Mouse (Mus musculus) hindlimb bud, embryonic 11.5 days (tissue): ENCODE results near the gene Mtmr4.

ENCODE experiments used
- DNase-seq: peaks from one replicate; pipeline ENCODE4 v3.0.0-alpha.2; 2012; ENCODE audit warnings: low read depth, low spot score; ENCODE audit errors: extremely low spot score

The Mtmr4 gene

DNA sequence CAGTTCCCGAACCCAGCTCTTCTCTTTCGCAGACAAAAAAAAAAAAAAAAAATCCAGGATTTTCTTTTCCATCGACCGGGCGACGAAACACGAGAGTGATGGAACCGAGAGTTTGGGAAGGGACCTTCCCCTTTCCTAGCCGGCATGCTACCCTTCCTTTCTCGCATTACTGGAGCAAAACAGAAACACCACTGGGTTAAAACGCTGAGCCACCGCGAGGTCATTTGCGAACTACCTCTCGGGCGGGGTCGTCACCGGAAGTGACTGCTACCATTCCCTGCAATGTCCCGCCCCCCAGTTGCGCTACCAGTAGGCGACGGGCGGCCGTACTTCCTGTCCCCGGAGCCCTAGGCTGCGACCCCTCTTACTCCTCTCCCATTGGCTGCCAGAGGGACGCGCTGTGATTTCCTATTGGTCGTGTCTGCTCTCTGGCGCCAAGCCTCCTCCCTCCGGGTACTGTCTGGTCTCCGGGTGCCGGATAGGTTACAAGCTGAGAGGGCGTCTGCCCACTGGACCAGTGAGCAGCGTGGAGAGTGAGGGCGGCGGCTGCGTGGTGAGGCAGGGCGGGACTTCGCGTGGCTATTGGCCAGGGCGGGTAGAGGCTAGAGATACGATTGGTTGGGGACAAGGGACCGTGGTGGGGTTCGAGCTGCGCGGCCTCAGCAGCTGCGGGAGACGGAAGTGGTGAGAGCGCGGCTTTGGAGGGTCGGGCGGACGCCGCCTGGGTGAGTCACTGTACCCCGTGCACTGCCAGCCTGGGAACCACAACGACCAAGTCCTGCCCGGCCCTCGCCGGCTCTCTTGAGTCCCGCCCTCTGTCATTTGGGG lies at the start of gene Mtmr4:
Mtmr4 (plus strand) TSS at position 637 of the 828 bp plus-strand sequence.
- DNase-seq = peak; percentile 95

GRCm38 (mm10) chr11:87542285-87542684 lies 49.7 kb upstream of the Mtmr4 start:
- no peak for DNase-seq

DNA sequence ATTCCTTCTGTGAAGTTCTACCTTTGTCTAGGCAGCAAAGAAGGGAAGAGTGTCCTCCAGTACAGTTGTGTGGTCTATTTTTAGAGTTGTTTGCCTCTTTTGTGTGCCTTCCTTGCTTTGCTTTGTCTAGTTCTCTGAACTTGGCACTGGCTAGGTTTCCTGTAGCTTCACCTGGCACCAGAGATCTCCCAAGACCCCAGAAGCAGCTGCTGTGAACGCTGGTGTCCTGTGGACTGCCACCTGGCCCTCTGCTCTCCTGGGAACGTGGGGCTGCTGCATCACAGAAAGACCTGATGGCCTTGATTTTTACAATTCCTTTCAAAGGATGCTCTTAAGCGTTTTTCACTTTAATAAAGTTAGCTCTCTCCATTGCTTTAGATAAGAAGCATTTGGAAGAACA lies 49.1 kb upstream of the Mtmr4 start:
- DNase-seq = no peak

DNA sequence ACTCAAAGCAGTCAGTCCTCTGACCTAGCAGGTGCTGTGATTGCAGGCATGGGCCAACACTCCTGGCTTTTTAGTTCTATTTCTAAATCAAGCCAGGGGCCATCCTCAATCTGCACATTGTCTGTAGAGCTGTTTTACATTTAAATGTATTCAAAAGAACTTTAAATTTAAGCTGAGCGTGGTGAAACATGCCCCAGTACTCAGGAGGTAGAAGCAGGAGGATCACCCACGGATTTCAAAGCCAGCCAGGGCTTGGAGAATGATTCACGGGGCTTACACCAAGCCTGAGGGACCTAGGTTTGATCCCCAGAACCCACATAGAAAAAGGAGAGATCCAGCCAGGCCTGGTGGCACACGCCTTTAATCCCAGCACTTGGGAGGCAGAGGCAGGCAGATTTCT lies 38.6 kb upstream of the Mtmr4 start:
- DNase-seq = no peak

- no peak for DNase-seq
These were observed 37.6 kb upstream of the Mtmr4 start for GRCm38 (mm10) chr11:87554386-87554785.

DNA sequence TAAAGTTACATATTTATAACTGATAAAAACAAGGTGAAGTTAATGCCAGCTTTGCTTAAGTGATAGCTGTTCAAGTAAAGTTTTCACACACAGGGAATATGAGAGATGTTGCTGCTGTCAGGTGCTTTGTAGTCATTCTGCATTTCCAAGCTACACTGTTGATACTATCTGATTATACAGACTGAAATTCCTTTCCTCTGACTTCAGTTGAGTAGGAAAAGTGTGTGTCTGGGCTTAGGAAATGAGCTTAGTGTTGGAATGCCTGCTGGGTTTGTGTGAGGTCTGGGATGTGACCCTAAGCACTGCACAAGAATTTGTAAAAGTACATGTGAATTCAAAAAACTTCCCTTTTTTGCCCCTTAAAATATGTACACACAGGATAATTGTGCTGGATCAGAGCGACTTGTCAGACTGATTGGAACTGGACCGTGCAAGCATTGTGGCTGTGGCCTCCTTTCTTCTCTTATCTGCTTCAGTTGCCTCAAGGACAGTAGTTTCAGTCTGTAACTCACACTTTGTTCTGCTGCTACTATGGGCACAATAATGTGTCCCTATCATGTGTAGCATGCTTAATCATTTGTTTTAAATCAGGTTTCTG lies 36.8 kb upstream of the Mtmr4 start:
- DNase-seq = no peak

GRCm38 (mm10) chr11:87561208-87561607 lies 30.8 kb upstream of the Mtmr4 start:
- no peak for DNase-seq

DNA sequence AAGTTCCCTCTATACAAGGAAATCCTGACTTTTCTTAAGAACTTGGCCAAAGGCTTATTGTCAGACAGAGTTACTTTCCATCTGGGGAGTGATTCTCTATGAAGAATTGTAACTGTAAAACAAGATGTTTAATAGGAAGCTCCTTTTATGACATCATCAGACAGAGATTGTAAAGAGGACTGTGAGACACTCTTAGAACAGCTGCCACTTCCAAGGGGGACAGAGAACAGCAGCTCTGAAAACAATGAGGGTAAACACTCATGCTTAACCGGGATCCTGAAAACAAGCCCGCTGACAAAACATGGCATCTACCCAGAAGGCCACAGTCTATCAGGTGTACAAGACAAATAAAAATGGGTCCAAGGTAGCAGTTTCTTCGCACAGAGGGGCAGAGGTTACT lies 25.5 kb upstream of the Mtmr4 start, which contains the start of gene Gm11492:
Gm11492 (plus strand) TSS at position 153 of the 400 bp plus-strand sequence.
- DNase-seq = no peak

DNA sequence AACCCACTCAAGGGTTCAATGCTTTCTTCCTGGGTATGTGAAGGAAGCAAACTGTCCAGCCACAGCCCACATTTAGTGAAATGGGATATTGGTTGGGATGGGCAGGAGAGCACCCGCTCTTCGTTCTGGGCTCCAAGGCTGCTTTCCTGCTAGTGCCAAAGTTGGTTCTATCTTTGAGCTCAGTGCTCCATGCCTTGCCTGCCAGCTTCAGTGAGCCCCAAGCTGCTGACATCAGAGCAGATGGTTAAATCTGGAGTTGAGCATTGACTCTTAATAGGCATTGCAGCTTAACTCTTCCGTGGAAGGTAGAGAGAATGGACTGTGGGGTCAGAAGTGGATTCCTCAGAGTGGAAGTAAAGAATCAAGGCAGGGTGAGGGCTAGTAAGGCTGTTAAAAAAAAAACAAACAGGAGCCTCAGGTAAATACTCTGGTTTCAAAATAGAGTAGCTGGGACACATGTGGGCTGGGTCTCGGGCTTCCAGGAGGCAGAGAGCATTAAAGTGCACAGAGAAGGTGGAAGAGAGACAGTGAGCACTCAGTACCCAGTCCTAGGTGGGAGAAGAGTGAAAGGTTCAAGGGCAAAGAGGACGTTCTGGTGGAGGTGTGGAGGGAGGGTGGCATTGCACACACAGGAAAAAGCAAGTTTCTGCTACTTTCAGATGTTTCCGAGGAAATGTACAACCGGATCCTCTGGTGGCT lies 23.6 kb upstream of the Mtmr4 start, which contains the start of gene Sept4:
Sept4 (plus strand) TSS at position 649 of the 699 bp plus-strand sequence.
- DNase-seq = no peak

DNA sequence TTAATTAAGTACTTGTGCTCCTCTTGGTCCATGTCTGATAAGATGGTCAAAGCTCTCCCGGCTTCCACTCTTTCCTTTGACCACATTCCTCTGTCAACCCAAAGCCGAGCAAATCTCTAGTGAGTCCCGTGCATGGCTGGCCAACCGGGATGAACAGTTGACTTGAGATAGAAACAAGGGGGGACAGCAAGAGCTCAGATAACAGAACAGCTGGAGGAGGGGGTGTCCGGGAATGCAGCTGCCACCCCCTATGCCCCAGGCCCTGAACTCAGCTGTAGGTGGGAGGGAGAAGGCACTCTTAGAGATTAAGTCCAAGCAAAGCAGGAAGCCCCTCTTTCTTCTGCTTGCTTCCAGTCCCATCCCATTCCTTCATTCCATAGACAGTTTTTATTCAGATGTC lies 21.2 kb upstream of the Mtmr4 start:
- DNase-seq = no peak

DNA sequence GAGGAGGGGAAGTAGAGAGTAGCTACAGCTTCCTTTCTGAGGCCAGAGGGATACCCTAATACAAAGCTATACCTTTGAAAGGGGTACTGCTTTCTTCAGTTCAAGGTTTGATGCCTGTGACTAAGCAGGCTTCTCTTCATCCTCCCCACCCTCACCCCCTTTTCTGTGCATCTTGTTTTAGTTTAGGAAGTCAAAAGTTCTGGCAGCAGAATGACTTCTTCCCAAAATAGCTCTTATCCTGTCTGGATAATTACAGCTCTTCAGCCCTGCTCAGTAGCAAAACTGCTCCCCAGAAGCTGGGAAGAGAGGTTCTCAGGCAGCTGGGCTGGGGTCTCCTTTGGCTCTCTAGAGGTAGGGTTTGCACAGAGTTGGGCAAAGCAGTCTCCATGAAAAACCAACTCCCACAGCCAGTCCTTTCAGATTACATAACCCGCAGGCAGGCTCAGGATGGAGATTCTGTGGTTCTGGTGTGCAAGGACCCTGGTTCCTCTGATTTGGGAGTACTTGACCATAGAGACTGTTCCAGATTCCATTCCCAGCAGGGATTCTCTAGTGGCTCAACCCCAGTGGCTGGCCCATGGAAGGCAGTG lies 20.5 kb upstream of the Mtmr4 start:
- DNase-seq = no peak

- no peak for DNase-seq
These were observed 18.2 kb upstream of the Mtmr4 start for GRCm38 (mm10) chr11:87573751-87574150.

- DNase-seq = no peak
These were observed 17.3 kb upstream of the Mtmr4 start for GRCm38 (mm10) chr11:87574520-87575180.

GRCm38 (mm10) chr11:87577601-87578248 lies 14.2 kb upstream of the Mtmr4 start:
- no peak for DNase-seq

DNA sequence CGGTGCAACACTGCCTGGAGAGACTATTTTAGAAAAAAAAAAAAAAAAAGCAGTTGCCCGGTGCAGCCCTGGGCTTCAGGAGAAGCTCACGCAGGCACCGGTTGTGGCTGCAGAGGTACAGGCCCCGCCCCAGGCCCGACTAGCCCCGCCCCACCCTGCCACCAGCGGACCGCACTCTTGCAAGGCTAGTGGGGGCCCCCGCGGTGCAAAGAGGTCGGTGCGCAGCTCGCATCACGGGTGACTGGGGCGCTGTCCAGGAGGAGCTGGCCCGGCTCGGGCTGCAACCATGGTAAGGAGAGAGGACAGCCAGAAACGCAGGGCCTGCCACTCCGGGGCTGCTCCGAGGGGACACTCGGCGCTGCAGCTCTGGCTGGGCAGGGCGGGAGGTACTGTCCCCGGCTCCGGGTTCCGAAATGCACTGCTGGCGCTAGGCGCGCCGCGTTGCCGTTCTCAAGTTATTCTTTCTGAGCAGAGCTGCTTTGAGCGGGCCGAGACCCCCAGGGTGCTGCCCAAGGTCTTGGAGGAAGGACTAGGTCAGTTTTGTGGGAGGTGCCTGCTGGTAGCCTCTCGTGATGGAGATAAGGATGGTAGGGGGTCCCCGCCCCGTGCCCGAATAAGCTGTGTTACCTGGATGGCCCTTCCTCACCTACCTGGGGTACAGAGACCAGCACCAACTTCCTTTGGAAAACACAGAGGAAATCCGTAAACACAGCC lies 13.6 kb upstream of the Mtmr4 start:
- no peak for DNase-seq

GRCm38 (mm10) chr11:87578963-87579601 lies 12.9 kb upstream of the Mtmr4 start:
- no peak for DNase-seq

GRCm38 (mm10) chr11:87579713-87580112 lies 12.2 kb upstream of the Mtmr4 start:
- no peak for DNase-seq

DNA sequence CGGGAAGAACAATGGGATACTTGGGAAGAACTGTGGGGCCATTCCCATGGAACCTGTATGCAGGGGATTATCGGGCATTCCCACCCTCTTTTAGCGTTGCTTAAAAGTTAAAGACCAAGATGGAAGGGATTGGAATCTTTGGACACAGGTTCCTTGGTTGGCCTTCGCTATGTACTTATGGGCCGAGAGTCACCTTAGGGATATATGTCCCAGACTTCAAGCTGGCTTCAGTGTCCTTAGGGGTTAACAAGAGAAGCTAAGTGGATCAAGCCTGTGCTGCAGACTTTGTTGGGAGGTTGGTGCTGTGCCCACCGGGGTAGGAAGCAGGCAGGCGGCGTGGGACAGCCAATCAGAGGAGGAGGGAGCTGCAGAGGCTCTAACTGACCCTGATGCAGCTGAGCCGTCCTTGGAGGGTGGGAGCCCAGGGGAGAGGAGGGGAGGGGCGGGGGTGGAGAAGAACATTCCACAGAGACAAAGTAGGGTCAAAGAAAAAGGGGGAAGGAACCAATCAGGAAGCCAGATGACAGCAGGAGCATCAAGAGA lies 11.3 kb upstream of the Mtmr4 start:
- DNase-seq = no peak
